In the genomic region with DNA sequence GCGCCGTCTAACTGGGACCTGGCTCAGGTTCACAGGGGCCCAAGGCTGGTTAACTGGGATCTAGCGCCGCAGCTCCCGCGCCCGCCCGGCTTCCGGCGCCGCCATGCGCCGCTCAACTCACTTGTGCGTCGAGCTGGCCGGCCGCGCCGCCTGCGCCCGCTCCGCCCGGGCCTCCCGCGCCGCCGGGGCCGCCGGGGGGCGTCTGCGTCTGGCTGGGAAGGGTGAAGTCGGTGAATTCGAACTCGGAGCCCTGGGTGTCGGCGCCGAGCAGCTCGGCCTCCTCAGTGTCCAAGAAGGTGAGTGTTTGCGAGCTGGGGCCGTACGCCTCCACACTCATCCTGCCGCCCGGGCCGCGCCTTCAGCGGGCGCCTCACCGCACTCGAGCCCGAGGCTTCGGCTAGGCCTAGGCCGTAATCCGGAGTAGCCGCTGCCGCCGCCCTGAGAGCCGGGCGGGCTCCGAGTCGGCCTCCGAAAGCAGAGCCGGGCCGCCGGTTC, we compare ENCODE assay signal across 9 mouse cellular contexts. TPM values are rescaled to one million over a fixed set of nuclear protein-coding genes. Genes with fewer than 3 reads are reported as not detected.
DNase-seq lines count a peak whose midpoint lies in the region; ATAC-seq and TF ChIP-seq lines count a peak whose summit lies in the region.
"Had no signal": no experiment of that assay in that cellular context is flagged by ENCODE, and none has a peak within 500 bp of the region (broad histone marks: within the 10 kb centered on the region; RNA-seq: fewer than 3 reads in every experiment).

No protein-coding gene starts in this region.

- H3K9ac ChIP-seq in intestine, embryonic 15.5 days: peak overlapping the region; percentile 96

- H3ac ChIP-seq in C2C12 (ENCODE audit: control insufficient read depth, insufficient read length, low read depth): peak overlapping the region; percentile 81

- H3K79me2 ChIP-seq in C2C12 (ENCODE audit: control insufficient read depth, insufficient read depth): peaks cover 53% of the 10 kb centered on the region

- no peaks in the 10 kb centered on the region for H3K9me3 ChIP-seq in intestine, embryonic 15.5 days

- H3K4me2 ChIP-seq in intestine, embryonic 15.5 days (replicated peaks): peak overlapping the region; percentile 90

- H3K79me3 ChIP-seq in C2C12 (ENCODE audit: low read depth): peaks cover 51% of the 10 kb centered on the region

- WGBS in cerebellum, adult 2 months: under 1% methylated on average over 60 of the region's 64 CpGs
- WGBS in intestine, embryonic 15.5 days: under 1% methylated on average over 59 of the region's 64 CpGs

- peaks cover 37% of the 10 kb centered on the region for H3K4me1 ChIP-seq in cerebellum, adult 2 months (ENCODE audit: control insufficient read depth, insufficient read depth, low read length)
- H3K4me1 ChIP-seq in intestine, embryonic 15.5 days (replicated peaks): peaks cover 50% of the 10 kb centered on the region

- DNase-seq in cerebellum, adult 2 months: no peak
- no peak for DNase-seq in cerebellum, postnatal 36 days
- peak; percentile 62 for DNase-seq in lung, postnatal 10 days
- DNase-seq in testis, postnatal 14 days (ENCODE audit: low spot score): peak; percentile 78
- no peak for DNase-seq in ovary, adult 18-20 months (ENCODE audit: low spot score)

- peaks cover 12% of the 10 kb centered on the region for H3K36me3 ChIP-seq in C2C12 (ENCODE audit: control insufficient read depth, insufficient read depth)
- H3K36me3 ChIP-seq in intestine, embryonic 15.5 days: peaks cover 13% of the 10 kb centered on the region; the same call in 1 of the 2 replicates

- TF ChIP-seq CTCF in cerebellum, adult 2 months (IDR thresholded peaks at IDR 0.05; ENCODE audit: borderline replicate concordance, insufficient read depth, low read depth, low read length): no peak
- no peak for TF ChIP-seq CTCF in C2C12 (IDR thresholded peaks at IDR 0.05; ENCODE audit: control insufficient read depth, insufficient read depth, insufficient read length)

- ATAC-seq in erythroblast, adult 5-6 weeks (replicated peaks; ENCODE audit: low FRiP score, poor library complexity, severe bottlenecking): 0 out of 2 replicates have a peak, but pooled peaks have one; percentile 22
- ATAC-seq in intestine, embryonic 15.5 days: peak; percentile 59

- peak overlapping the region; percentile 89 for H3K4me3 ChIP-seq in cerebellum, adult 2 months (replicated peaks; ENCODE audit: insufficient read depth, low read depth, low read length)
- H3K4me3 ChIP-seq in C2C12 (ENCODE audit: insufficient read depth, poor library complexity, severe bottlenecking): peak overlapping the region; percentile 90
- H3K4me3 ChIP-seq in intestine, embryonic 15.5 days (replicated peaks): peak overlapping the region; percentile 96

- H3K27ac ChIP-seq in cerebellum, adult 2 months (ENCODE audit: insufficient read depth, low read length): peak overlapping the region; percentile 60; the same call in 1 of the 2 replicates
- H3K27ac ChIP-seq in intestine, embryonic 15.5 days: peak overlapping the region; percentile 88

- TF ChIP-seq POLR2A in cerebellum, adult 2 months (IDR thresholded peaks at IDR 0.05; ENCODE audit: borderline replicate concordance, insufficient read depth, low read length): no peak

- H3K27me3 ChIP-seq in cerebellum, adult 2 months (ENCODE audit: control insufficient read depth, insufficient read depth, low read length): no peaks in the 10 kb centered on the region
- H3K27me3 ChIP-seq in C2C12 (ENCODE audit: control insufficient read depth, insufficient read depth, insufficient read length): no peaks in the 10 kb centered on the region
- H3K27me3 ChIP-seq in intestine, embryonic 15.5 days (replicated peaks): no peaks in the 10 kb centered on the region
- H3K27me3 ChIP-seq: Patski had no signal

TF ChIP-seq in C2C12, 6 proteins besides CTCF, POLR2A, EP300 and RAD21:
- TF ChIP-seq FOSL1 (IDR thresholded peaks at IDR 0.05; ENCODE audit: insufficient read depth, low read length, poor library complexity, severe bottlenecking) (no peak), CEBPB (IDR thresholded peaks at IDR 0.05; ENCODE audit: low read depth) (no peak), MAX (IDR thresholded peaks at IDR 0.05) (peak; percentile 10)

RNA-seq across cellular contexts. Expression of gene Upf1, which starts 0.4 kb away (rescaled TPM):
- 37.9 and 41.3 TPM in 2 replicates for polyA plus RNA-seq in cerebellum, adult 2 months (2012; rRNA removed)
- polyA plus RNA-seq in C2C12 (2012; fragmentation: generic; extraction: Trizol): 47.2 TPM
- total RNA-seq in erythroblast, adult 5-6 weeks (2015; ENCODE audit: low replicate concordance): 7.1 and 9.2 TPM in 2 replicates
- total RNA-seq in erythroblast, adult 5-6 weeks (2017; ENCODE audit: low replicate concordance): 20.9 and 21.5 TPM in 2 replicates
- 14.6 and 15.7 TPM in 2 replicates for polyA plus RNA-seq in intestine, embryonic 15.5 days (2015; fragmentation: Nextera tagmentation; extraction: Ambion mirVana)

RNA-seq across cellular contexts. Expression of gene Comp, which starts 20.7 kb away (rescaled TPM):
- 2.2 and 3.1 TPM in 2 replicates for polyA plus RNA-seq in cerebellum, adult 2 months (2012; rRNA removed)
- polyA plus RNA-seq in C2C12 (2012; fragmentation: generic; extraction: Trizol): 0.20 TPM
- total RNA-seq in erythroblast, adult 5-6 weeks (2015; ENCODE audit: low replicate concordance): not detected in 2 replicates
- 0.43 TPM in 1 of 2 replicates, not detected in the other for total RNA-seq in erythroblast, adult 5-6 weeks (2017; ENCODE audit: low replicate concordance)
- 0.39 and 0.82 TPM in 2 replicates for polyA plus RNA-seq in intestine, embryonic 15.5 days (2015; fragmentation: Nextera tagmentation; extraction: Ambion mirVana)

RNA-seq across cellular contexts. Expression of gene Gdf1, which starts 23.1 kb away (rescaled TPM):
- 19.1 and 21.0 TPM in 2 replicates for polyA plus RNA-seq in cerebellum, adult 2 months (2012; rRNA removed)
- 0.16 TPM for polyA plus RNA-seq in C2C12 (2012; fragmentation: generic; extraction: Trizol)
- total RNA-seq in erythroblast, adult 5-6 weeks (2015; ENCODE audit: low replicate concordance): not detected in 2 replicates
- not detected in 2 replicates for total RNA-seq in erythroblast, adult 5-6 weeks (2017; ENCODE audit: low replicate concordance)
- polyA plus RNA-seq in intestine, embryonic 15.5 days (2015; fragmentation: Nextera tagmentation; extraction: Ambion mirVana): 0.38 and 1.4 TPM in 2 replicates

RNA-seq across cellular contexts. Expression of gene Cers1, which starts 37.1 kb away (rescaled TPM):
- 55.5 and 56.8 TPM in 2 replicates for polyA plus RNA-seq in cerebellum, adult 2 months (2012; rRNA removed)
- 0.23 TPM for polyA plus RNA-seq in C2C12 (2012; fragmentation: generic; extraction: Trizol)
- total RNA-seq in erythroblast, adult 5-6 weeks (2015; ENCODE audit: low replicate concordance): not detected in 2 replicates
- 0.43 TPM in 1 of 2 replicates, not detected in the other for total RNA-seq in erythroblast, adult 5-6 weeks (2017; ENCODE audit: low replicate concordance)
- 3.6 TPM in 2 replicates for polyA plus RNA-seq in intestine, embryonic 15.5 days (2015; fragmentation: Nextera tagmentation; extraction: Ambion mirVana)

RNA-seq across cellular contexts. Expression of gene Cope, which starts 50.4 kb away (rescaled TPM):
- 286 and 287 TPM in 2 replicates for polyA plus RNA-seq in cerebellum, adult 2 months (2012; rRNA removed)
- 158 TPM for polyA plus RNA-seq in C2C12 (2012; fragmentation: generic; extraction: Trizol)
- total RNA-seq in erythroblast, adult 5-6 weeks (2015; ENCODE audit: low replicate concordance): 52.7 and 89.2 TPM in 2 replicates
- 36.9 and 53.7 TPM in 2 replicates for total RNA-seq in erythroblast, adult 5-6 weeks (2017; ENCODE audit: low replicate concordance)
- 331 and 429 TPM in 2 replicates for polyA plus RNA-seq in intestine, embryonic 15.5 days (2015; fragmentation: Nextera tagmentation; extraction: Ambion mirVana)

Comparison
In these comparisons a context has a peak if more than half of its experiments do, and no peak if none do; other contexts are left out.
1. DNase-seq: peak in lung, postnatal 10 days (single experiment) and testis, postnatal 14 days (single experiment); none in cerebellum, adult 2 months (0 of 2), cerebellum, postnatal 36 days (0 of 2) and ovary, adult 18-20 months (single experiment).
2. Peak in every context shown above with its lines, with median percentiles within 50 percentile points of each other: H3K4me3 ChIP-seq.